Mouse (Mus musculus) kidney, embryonic 15.5 days (tissue): ENCODE measurements around the gene Syt9. TPM values are rescaled to one million over a fixed set of nuclear protein-coding genes. Genes with fewer than 3 reads are reported as not detected.

Experiments
- ATAC-seq: fragments of 200-750 bp; cut with Nextera tagmentation; replicated peaks from 2 replicates; pipeline ENCODE4 v1.8.0; 2017; ENCODE audit warnings: moderate TSS enrichment; ENCODE audit not compliant: low FRiP score
- H3K27ac ChIP-seq: fragments of 300-500 bp; sonication (generic); 2 replicates; pipeline ENCODE4 v1.5.1; 2015; ENCODE audit warnings: mild to moderate bottlenecking, inconsistent platforms
- H3K27me3 ChIP-seq: fragments of 300-500 bp; sonication (generic); 2 replicates; pipeline ENCODE4 v1.6.1; 2015; ENCODE audit warnings: inconsistent platforms
- H3K36me3 ChIP-seq: fragments of 300-500 bp; sonication (generic); 2 replicates; pipeline ENCODE4 v1.6.1; 2015; ENCODE audit warnings: inconsistent platforms
- H3K4me1 ChIP-seq: fragments of 300-500 bp; sonication (generic); 2 replicates; pipeline ENCODE4 v1.6.1; 2015; ENCODE audit warnings: inconsistent platforms
- H3K4me2 ChIP-seq: fragments of 300-500 bp; sonication (generic); 2 replicates; pipeline ENCODE4 v1.6.1; 2015; ENCODE audit warnings: moderate library complexity, mild to moderate bottlenecking, inconsistent platforms
- H3K4me3 ChIP-seq: fragments of 300-500 bp; sonication (generic); replicated peaks from 2 replicates; pipeline ENCODE4 v1.5.1; 2015; ENCODE audit warnings: mild to moderate bottlenecking, inconsistent platforms
- H3K9ac ChIP-seq: fragments of 300-500 bp; sonication (generic); 2 replicates; pipeline ENCODE4 v1.6.1; 2015; ENCODE audit warnings: mild to moderate bottlenecking, inconsistent platforms
- H3K9me3 ChIP-seq: fragments of 300-500 bp; sonication (generic); replicated peaks from 2 replicates; pipeline ENCODE4 v1.6.1; 2016; ENCODE audit warnings: inconsistent platforms
- WGBS: fragments of 180-500 bp; shearing (Covaris S2); methylation state at CpG from one replicate; pipeline ENCODE4 v1.1.7; 2015; ENCODE audit warnings: mixed read lengths; 5-methylcytosine and 5-hydroxymethylcytosine counted together
- polyA plus RNA-seq: library from polyadenylated mRNA; unstranded; fragments of >200 nt; fragmentation: Nextera tagmentation; extraction: Ambion mirVana; gene quantifications from 2 replicates; pipeline ENCODE4 v1.2.1, GENCODE M21; 2015

The Syt9 gene
- polyA plus RNA-seq, 1 experiment from 2014 or later, result 5.2 TPM

GRCm38 (mm10) chr7:107563727-107564126 is 193.2 kb downstream of the Syt9 start:
- Histone ChIP-seq H3K27ac (no peak overlapping the region), H3K27me3 (no peaks in the 10 kb centered on the region), H3K9me3 (no peaks in the 10 kb centered on the region), H3K9ac (no peak overlapping the region), H3K4me1 (peaks cover 27% of the 10 kb centered on the region), H3K4me3 (no peak overlapping the region), H3K36me3 (no peaks in the 10 kb centered on the region), H3K4me2 (no peak overlapping the region)
- ATAC-seq, result no peak; the same call in 1 of the 2 replicates
- WGBS, result 11% methylated on average over 2 of the region's 2 CpGs

DNA sequence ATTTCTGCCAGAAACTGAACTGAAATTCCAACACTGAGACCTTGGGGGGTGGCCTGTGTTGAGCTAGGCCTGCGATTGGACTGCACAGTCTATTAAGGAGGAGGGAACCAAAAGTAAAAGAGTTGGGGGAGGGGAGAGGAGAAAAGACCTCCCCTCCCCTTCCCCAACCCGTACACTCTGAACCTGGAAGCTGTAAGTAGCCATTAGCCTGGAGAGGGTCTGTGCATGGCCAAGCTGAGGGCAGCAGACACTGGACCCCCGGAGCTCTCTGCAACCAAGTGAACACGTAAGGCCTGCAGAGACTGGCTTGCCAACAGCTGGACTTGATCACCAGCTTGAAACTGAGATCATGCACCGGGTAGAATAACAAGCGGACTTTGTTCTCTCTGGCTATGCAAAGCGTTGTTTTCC is 196.7 kb downstream of the Syt9 start, which contains the start of gene Olfml1:
TSS of gene Olfml1 (plus strand) at position 186 of the 411 bp plus-strand sequence.
- H3K27me3 ChIP-seq, result no peaks in the 10 kb centered on the region
- peak within 1 kb of the TSS; percentile 44 for H3K4me3 ChIP-seq
- peak within 1 kb of the TSS; percentile 92 for H3K27ac ChIP-seq
- peaks cover 12% of the 10 kb centered on the region for H3K36me3 ChIP-seq
- H3K4me2 ChIP-seq, result peak within 1 kb of the TSS; percentile 50
- H3K4me1 ChIP-seq, result peaks cover 32% of the 10 kb centered on the region
- no peaks in the 10 kb centered on the region for H3K9me3 ChIP-seq
- WGBS, result 13% methylated on average over 7 of the region's 7 CpGs
- ATAC-seq, result peak; percentile 95
- H3K9ac ChIP-seq, result peak within 1 kb of the TSS; percentile 21; the same call in 1 of the 2 replicates

DNA sequence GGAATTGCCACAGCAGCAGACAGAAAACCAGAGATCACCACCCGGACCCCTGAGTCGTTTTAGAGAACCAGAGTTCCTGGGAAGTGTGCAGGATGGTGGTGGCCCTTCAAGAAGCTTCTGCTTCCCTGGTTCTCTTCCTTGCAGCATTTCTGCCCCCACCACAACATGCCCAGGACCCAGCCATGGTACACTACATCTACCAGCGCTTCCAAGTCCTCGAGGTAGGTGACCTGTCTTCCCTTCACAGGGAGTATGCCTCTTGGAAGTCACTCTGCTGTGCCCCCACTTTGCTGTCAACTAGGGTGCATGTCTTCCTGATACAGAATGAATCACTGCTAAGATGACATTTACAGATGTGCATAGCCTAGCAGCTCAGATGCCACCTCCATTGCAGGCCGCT is 197.1 kb downstream of the Syt9 start:
- peak overlapping the region; percentile 44 for H3K4me3 ChIP-seq
- no peak; the same call in 1 of the 2 replicates for ATAC-seq
- 27% methylated on average over 5 of the region's 5 CpGs for WGBS
- no peaks in the 10 kb centered on the region for H3K27me3 ChIP-seq
- peaks cover 32% of the 10 kb centered on the region for H3K4me1 ChIP-seq
- peak overlapping the region; percentile 92 for H3K27ac ChIP-seq
- no peaks in the 10 kb centered on the region for H3K9me3 ChIP-seq
- peak overlapping the region; percentile 21; the same call in 1 of the 2 replicates for H3K9ac ChIP-seq
- H3K36me3 ChIP-seq, result peaks cover 14% of the 10 kb centered on the region
- peak overlapping the region; percentile 50 for H3K4me2 ChIP-seq

GRCm38 (mm10) chr7:107568971-107569370 is 198.4 kb downstream of the Syt9 start:
- Histone ChIP-seq H3K4me2 (peak overlapping the region; percentile 50), H3K27me3 (no peaks in the 10 kb centered on the region), H3K27ac (no peak overlapping the region), H3K9me3 (no peaks in the 10 kb centered on the region), H3K9ac (0 out of 2 replicates have a peak overlapping the region, but pooled peaks have one; percentile 14), H3K4me1 (peaks cover 25% of the 10 kb centered on the region), H3K4me3 (peak overlapping the region; percentile 34), H3K36me3 (peaks cover 17% of the 10 kb centered on the region)
- no peak for ATAC-seq
- WGBS, result 50% methylated on average over 4 of the region's 4 CpGs

GRCm38 (mm10) chr7:107573856-107574255 is 203.3 kb downstream of the Syt9 start:
- H3K9me3 ChIP-seq, result no peaks in the 10 kb centered on the region
- H3K4me3 ChIP-seq, result no peak overlapping the region
- no peak overlapping the region; the same call in 1 of the 2 replicates for H3K27ac ChIP-seq
- H3K27me3 ChIP-seq, result no peaks in the 10 kb centered on the region
- no peak overlapping the region for H3K4me2 ChIP-seq
- peaks cover 21% of the 10 kb centered on the region for H3K36me3 ChIP-seq
- WGBS, result 86% methylated on average over 2 of the region's 2 CpGs
- H3K9ac ChIP-seq, result no peak overlapping the region
- no peak for ATAC-seq
- 0 out of 2 replicates have a peak, but pooled peaks cover 4% of the 10 kb centered on the region for H3K4me1 ChIP-seq

DNA sequence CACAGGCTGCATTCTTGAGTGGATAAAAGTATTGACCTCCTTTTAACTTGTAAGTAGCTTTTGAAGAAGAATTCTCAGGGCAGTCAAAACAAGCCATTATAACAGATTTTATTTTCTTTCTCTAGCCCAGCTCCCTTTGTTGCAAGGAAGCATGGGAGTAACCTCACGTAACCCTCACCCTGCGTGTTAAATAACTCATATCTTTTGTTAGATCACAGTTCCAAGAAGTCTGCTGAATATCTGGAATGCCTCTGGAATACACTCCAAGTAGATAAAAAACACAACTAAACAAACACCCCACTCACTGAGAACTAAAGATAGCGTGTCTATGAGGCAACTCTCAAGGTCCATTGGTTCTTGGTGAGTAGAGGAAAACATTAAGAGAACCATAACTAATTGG is 203.7 kb downstream of the Syt9 start:
- 71% methylated on average over 3 of the region's 3 CpGs for WGBS
- Histone ChIP-seq H3K4me2 (no peak overlapping the region), H3K9me3 (no peaks in the 10 kb centered on the region), H3K9ac (no peak overlapping the region), H3K4me3 (no peak overlapping the region), H3K4me1 (no peaks in the 10 kb centered on the region), H3K27ac (no peak overlapping the region; the same call in 1 of the 2 replicates), H3K27me3 (no peaks in the 10 kb centered on the region), H3K36me3 (peaks cover 21% of the 10 kb centered on the region)
- ATAC-seq, result no peak

- Histone ChIP-seq H3K4me2 (no peak overlapping the region), H3K9ac (no peak overlapping the region), H3K4me3 (no peak overlapping the region), H3K27me3 (no peaks in the 10 kb centered on the region), H3K4me1 (peaks cover 15% of the 10 kb centered on the region), H3K27ac (no peak overlapping the region), H3K36me3 (peaks cover 12% of the 10 kb centered on the region), H3K9me3 (no peaks in the 10 kb centered on the region)
- 49% methylated on average over 2 of the region's 2 CpGs for WGBS
- no peak for ATAC-seq
These were observed 222.1 kb downstream of the Syt9 start for GRCm38 (mm10) chr7:107592641-107593040.

DNA sequence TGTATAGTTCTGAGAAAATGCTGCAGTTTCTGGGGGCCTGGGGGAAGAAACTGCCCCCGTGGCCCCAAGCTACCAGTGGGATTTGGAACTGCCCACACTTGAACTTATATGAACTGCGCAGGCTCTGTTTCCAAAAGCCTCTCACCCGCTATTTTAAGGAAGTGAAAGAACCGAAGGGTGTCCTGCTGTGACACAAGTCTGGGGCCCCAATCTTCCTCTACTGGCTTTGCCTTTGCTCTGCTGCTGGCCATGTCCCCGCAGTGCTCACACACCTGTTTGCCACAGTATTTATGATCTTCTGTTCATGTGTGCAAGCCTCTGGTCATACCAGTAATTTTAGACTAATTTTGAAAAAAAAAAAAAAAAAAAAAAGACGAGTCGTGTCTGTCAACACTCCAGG is 223.4 kb downstream of the Syt9 start:
- peaks cover 15% of the 10 kb centered on the region for H3K4me1 ChIP-seq
- H3K4me3 ChIP-seq, result peak overlapping the region; percentile 55
- WGBS, result 32% methylated on average over 7 of the region's 7 CpGs
- no peak for ATAC-seq
- H3K9ac ChIP-seq, result no peak overlapping the region
- H3K4me2 ChIP-seq, result peak overlapping the region; percentile 83
- peaks cover 12% of the 10 kb centered on the region for H3K36me3 ChIP-seq
- no peaks in the 10 kb centered on the region for H3K9me3 ChIP-seq
- peak overlapping the region; percentile 87; the same call in 1 of the 2 replicates for H3K27ac ChIP-seq
- no peaks in the 10 kb centered on the region for H3K27me3 ChIP-seq

DNA sequence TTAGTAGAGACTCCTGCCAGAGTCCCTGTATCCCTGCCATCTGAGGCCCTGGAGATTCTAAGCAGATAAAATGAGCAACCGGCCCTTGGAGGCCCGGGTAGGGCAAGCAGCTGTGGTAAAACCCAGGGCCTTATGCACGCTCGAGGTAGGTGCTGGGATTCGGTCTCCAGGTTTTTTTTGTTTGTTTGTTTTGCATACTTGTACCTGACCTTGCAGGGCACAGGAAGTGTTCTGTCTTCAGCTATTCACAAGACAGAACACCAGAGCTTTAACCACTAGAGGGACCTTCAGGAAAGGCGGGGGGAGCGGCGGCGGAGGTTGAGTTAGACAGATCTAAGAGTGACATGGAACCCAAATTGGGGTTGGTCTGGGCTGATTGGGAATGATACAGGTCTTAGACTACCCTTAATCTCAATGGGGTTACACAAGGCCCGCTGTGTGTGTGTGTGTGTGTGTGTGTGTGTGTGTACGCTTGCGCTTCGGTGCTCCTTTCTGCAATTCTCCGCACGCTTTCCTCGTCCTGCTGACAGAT is 223.9 kb downstream of the Syt9 start:
- peak overlapping the region; percentile 48 for H3K9ac ChIP-seq

DNA sequence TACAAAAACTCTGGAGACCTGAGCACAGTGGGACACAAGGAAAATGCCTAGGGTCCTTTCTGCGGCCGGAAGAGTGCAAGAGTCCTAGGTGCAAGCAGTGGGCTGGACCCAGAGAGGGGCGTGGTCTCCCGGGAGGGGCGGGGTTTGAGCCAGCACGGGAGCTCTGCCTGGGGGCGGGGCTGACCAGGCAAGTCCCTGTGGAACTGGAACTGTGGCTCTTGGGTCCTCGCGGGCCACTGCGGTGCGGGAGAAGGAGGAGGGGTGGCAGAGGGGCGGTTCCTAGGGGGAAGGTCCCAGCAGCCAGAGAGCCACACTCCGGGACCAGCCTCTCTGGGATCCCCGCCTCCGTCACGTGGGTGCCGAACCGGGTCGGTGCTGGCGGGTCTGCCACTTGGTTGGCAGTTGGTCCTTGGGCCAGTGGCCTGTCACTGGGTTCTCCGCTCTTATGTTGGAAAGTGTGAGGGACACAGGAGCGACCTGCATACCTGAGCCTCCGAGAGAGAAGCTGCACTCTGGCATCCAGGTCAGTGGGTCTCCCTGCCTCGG is 224.4 kb downstream of the Syt9 start, which contains the start of gene Ppfibp2:
TSS of gene Ppfibp2 (plus strand) at position 351 of the 546 bp plus-strand sequence.
- H3K4me3 ChIP-seq, result peak within 1 kb of the TSS; percentile 55
- peak; percentile 98 for ATAC-seq
- peak within 1 kb of the TSS; percentile 83 for H3K4me2 ChIP-seq
- WGBS, result under 1% methylated on average over 24 of the region's 24 CpGs
- H3K27me3 ChIP-seq, result no peaks in the 10 kb centered on the region
- no peaks in the 10 kb centered on the region for H3K9me3 ChIP-seq
- H3K4me1 ChIP-seq, result peaks cover 15% of the 10 kb centered on the region
- H3K9ac ChIP-seq, result peak within 1 kb of the TSS; percentile 48
- peak within 1 kb of the TSS; percentile 87 for H3K27ac ChIP-seq
- peaks cover 12% of the 10 kb centered on the region for H3K36me3 ChIP-seq

More for the DNA sequence above, 223.9 kb downstream of the Syt9 start:
- Histone ChIP-seq H3K27me3 (no peaks in the 10 kb centered on the region), H3K27ac (peak overlapping the region; percentile 87), H3K4me1 (peaks cover 15% of the 10 kb centered on the region), H3K4me2 (peak overlapping the region; percentile 83), H3K4me3 (peak overlapping the region; percentile 55), H3K36me3 (peaks cover 12% of the 10 kb centered on the region), H3K9me3 (no peaks in the 10 kb centered on the region)
- ATAC-seq, result peak; percentile 57
- under 1% methylated on average over 16 of the region's 16 CpGs for WGBS

GRCm38 (mm10) chr7:107595426-107595825 is 224.9 kb downstream of the Syt9 start:
- H3K36me3 ChIP-seq, result peaks cover 7% of the 10 kb centered on the region
- no peak overlapping the region for H3K27ac ChIP-seq
- no peak for ATAC-seq
- WGBS, result 12% methylated on average over 13 of the region's 13 CpGs
- peak overlapping the region; percentile 55 for H3K4me3 ChIP-seq
- peak overlapping the region; percentile 48 for H3K9ac ChIP-seq
- H3K27me3 ChIP-seq, result no peaks in the 10 kb centered on the region
- peak overlapping the region; percentile 83 for H3K4me2 ChIP-seq
- H3K4me1 ChIP-seq, result peaks cover 15% of the 10 kb centered on the region
- H3K9me3 ChIP-seq, result no peaks in the 10 kb centered on the region

DNA sequence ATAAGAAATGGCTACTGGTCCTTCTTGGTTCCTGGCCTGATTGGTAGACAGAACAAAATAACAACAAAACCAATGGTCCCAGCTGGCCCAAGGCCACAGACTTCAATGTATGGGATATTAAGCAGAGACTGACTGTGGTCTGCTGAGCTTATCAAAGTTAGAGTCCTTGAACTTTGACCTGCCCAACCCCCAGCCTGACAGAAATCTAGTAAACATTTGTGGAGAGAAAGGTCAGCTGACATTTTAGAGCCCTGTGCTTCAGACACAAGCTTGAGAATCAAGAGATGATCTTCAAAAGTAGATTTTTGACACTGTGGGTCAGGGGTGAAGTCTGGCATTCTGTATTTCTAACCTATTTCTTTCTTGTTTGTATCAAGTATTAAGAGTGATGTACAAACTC is 226.2 kb downstream of the Syt9 start:
- no peak overlapping the region for H3K27ac ChIP-seq
- no peak for ATAC-seq
- H3K4me2 ChIP-seq, result no peak overlapping the region
- no peaks in the 10 kb centered on the region for H3K9me3 ChIP-seq
- H3K27me3 ChIP-seq, result no peaks in the 10 kb centered on the region
- H3K4me3 ChIP-seq, result no peak overlapping the region
- no peak overlapping the region for H3K9ac ChIP-seq
- no peaks in the 10 kb centered on the region for H3K36me3 ChIP-seq
- peaks cover 15% of the 10 kb centered on the region for H3K4me1 ChIP-seq
